Mouse (Mus musculus) lung, postnatal 10 days (tissue): ENCODE results near the gene Hdac7.

ENCODE experiments used
- DNase-seq: peaks from one replicate; pipeline ENCODE4 v3.0.0; 2021

Hdac7 gene

GRCm38 (mm10) chr15:97763256-97764049, 80.8 kb downstream of the Hdac7 start:
- DNase-seq, result no peak

- DNase-seq, result peak; percentile 63
Observed at GRCm38 (mm10) chr15:97762733-97763132, 81.6 kb downstream of the Hdac7 start.

GRCm38 (mm10) chr15:97761438-97761837, 82.9 kb downstream of the Hdac7 start:
- DNase-seq, result no peak

GRCm38 (mm10) chr15:97760952-97761351, 83.3 kb downstream of the Hdac7 start:
- DNase-seq, result no peak

GRCm38 (mm10) chr15:97760006-97760405, 84.3 kb downstream of the Hdac7 start:
- no peak for DNase-seq

- no peak for DNase-seq
Observed at GRCm38 (mm10) chr15:97755361-97755760, 88.9 kb downstream of the Hdac7 start.

- DNase-seq, result no peak
Observed at GRCm38 (mm10) chr15:97754476-97754875, 89.8 kb downstream of the Hdac7 start.

- no peak for DNase-seq
Observed at GRCm38 (mm10) chr15:97752491-97752890, 91.8 kb downstream of the Hdac7 start.

GRCm38 (mm10) chr15:97751676-97752075, 92.6 kb downstream of the Hdac7 start:
- DNase-seq, result no peak

GRCm38 (mm10) chr15:97750697-97751096, 93.6 kb downstream of the Hdac7 start:
- peak; percentile 95 for DNase-seq

GRCm38 (mm10) chr15:97749841-97750240, 94.5 kb downstream of the Hdac7 start:
- DNase-seq, result no peak

GRCm38 (mm10) chr15:97749397-97749796, 94.9 kb downstream of the Hdac7 start:
- DNase-seq, result no peak

- no peak for DNase-seq
Observed at GRCm38 (mm10) chr15:97748964-97749363, 95.3 kb downstream of the Hdac7 start.

GRCm38 (mm10) chr15:97748309-97748708, 96.0 kb downstream of the Hdac7 start:
- no peak for DNase-seq

- no peak for DNase-seq
Observed at GRCm38 (mm10) chr15:97747486-97747885, 96.8 kb downstream of the Hdac7 start.

- no peak for DNase-seq
Observed at GRCm38 (mm10) chr15:97746748-97747147, 97.6 kb downstream of the Hdac7 start.

- no peak for DNase-seq
Observed at GRCm38 (mm10) chr15:97746278-97746677, 98.0 kb downstream of the Hdac7 start.

GRCm38 (mm10) chr15:97745331-97745730, 99.0 kb downstream of the Hdac7 start:
- no peak for DNase-seq

GRCm38 (mm10) chr15:97744930-97745329, 99.4 kb downstream of the Hdac7 start:
- peak; percentile 47 for DNase-seq

GRCm38 (mm10) chr15:97743961-97744525, 100.3 kb downstream of the Hdac7 start:
- DNase-seq, result no peak

- no peak for DNase-seq
Observed at GRCm38 (mm10) chr15:97743210-97743609, 101.1 kb downstream of the Hdac7 start.
